Mouse (Mus musculus): Measurements from ENCODE around the gene Ttc17. TPM values are rescaled to one million over a fixed set of nuclear protein-coding genes. Genes with fewer than 3 reads are reported as not detected.

Gene Ttc17
- polyA plus RNA-seq, 1 experiment, result 11.5 TPM

GRCm38 (mm10) chr2:94263530-94263937, 143.0 kb downstream of the Ttc17 start:
- Histone ChIP-seq H3K27ac (ENCODE audit: insufficient read depth, low read length) (no peak overlapping the region), H3K4me1 (ENCODE audit: control insufficient read depth, insufficient read depth, insufficient read length) (no peaks in the 10 kb centered on the region; the same call in 1 of the 2 replicates), H3K36me3 (ENCODE audit: control insufficient read depth, insufficient read depth, low read length) (no peaks in the 10 kb centered on the region), H3K27me3 (ENCODE audit: control insufficient read depth, insufficient read depth, low read length) (peaks cover 2% of the 10 kb centered on the region; the same call in 1 of the 2 replicates), H3K4me3 (ENCODE audit: extremely low read depth, insufficient read depth, insufficient read length) (no peak overlapping the region)
- DNase-seq (ENCODE audit: low read depth in 1 of 2, low spot score in 2 of 2), result no peak
- TF ChIP-seq CTCF (IDR thresholded peaks at IDR 0.05; ENCODE audit: extremely low read depth, insufficient read depth, insufficient read length, insufficient replicate concordance) (no peak), POLR2A (IDR thresholded peaks at IDR 0.05; ENCODE audit: low read depth, low read length) (no peak)
- WGBS, result 4% methylated on average over 14 of the region's 14 CpGs

GRCm38 (mm10) chr2:94262917-94263529, 143.5 kb downstream of the Ttc17 start:
- WGBS, result 10% methylated on average over 13 of the region's 13 CpGs
- Histone ChIP-seq H3K27ac (ENCODE audit: insufficient read depth, low read length) (no peak overlapping the region), H3K27me3 (ENCODE audit: control insufficient read depth, insufficient read depth, low read length) (peaks cover 2% of the 10 kb centered on the region; the same call in 1 of the 2 replicates), H3K4me3 (ENCODE audit: extremely low read depth, insufficient read depth, insufficient read length) (no peak overlapping the region), H3K36me3 (ENCODE audit: control insufficient read depth, insufficient read depth, low read length) (no peaks in the 10 kb centered on the region), H3K4me1 (ENCODE audit: control insufficient read depth, insufficient read depth, insufficient read length) (no peaks in the 10 kb centered on the region; the same call in 1 of the 2 replicates)
- TF ChIP-seq POLR2A (IDR thresholded peaks at IDR 0.05; ENCODE audit: low read depth, low read length), result no peak
- no peak for DNase-seq (ENCODE audit: low read depth in 1 of 2, low spot score in 2 of 2)

DNA sequence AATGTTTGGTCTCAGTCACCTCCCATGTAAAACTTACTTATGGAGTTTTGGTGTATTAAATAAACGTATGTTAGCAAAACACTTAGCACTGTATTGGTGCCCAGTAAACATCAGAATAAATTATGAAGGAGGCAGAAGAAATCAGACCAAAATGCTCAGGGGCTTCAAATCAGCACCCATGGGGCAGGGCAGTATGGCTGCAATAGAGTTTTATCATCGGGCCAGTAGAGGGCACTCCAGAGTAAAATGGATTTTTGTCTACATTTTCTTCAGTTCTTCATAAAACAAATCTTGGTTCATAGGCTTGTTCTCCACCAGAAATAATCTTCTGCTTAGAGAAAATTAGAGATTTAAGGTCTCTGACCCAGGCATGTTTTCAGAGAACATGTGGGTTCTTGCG, 152.4 kb downstream of the Ttc17 start:
- Histone ChIP-seq H3K36me3 (ENCODE audit: control insufficient read depth, insufficient read depth, low read length) (no peaks in the 10 kb centered on the region), H3K27ac (ENCODE audit: insufficient read depth, low read length) (no peak overlapping the region), H3K27me3 (ENCODE audit: control insufficient read depth, insufficient read depth, low read length) (no peaks in the 10 kb centered on the region), H3K4me3 (ENCODE audit: extremely low read depth, insufficient read depth, insufficient read length) (no peak overlapping the region), H3K4me1 (ENCODE audit: control insufficient read depth, insufficient read depth, insufficient read length) (no peaks in the 10 kb centered on the region)
- no peak for DNase-seq (ENCODE audit: low read depth in 1 of 2, low spot score in 2 of 2)
- no peak for TF ChIP-seq CTCF (IDR thresholded peaks at IDR 0.05; ENCODE audit: extremely low read depth, insufficient read depth, insufficient read length, insufficient replicate concordance)
- 25% methylated on average over 3 of the region's 3 CpGs for WGBS

Other genes with a start within 250 kb of the Ttc17 start
- gene Hsd17b12, start 248.7 kb downstream of the Ttc17 start, polyA plus RNA-seq (2012; rRNA removed), result 8.6 and 9.7 TPM in 2 replicates
- 15.1 and 25.6 TPM in 2 replicates for gene Api5, start 31.4 kb upstream of the Ttc17 start, polyA plus RNA-seq (2012; rRNA removed)